Mouse (Mus musculus): ENCODE data around the gene R3hdm4.

GRCm38 (mm10) chr10:79896814-79897213 is 24.2 kb downstream of the R3hdm4 start:
- no peak for TF ChIP-seq POLR2A (IDR thresholded peaks at IDR 0.05; ENCODE audit: borderline replicate concordance, insufficient read depth, low read length)
- TF ChIP-seq CTCF (IDR thresholded peaks at IDR 0.05; ENCODE audit: borderline replicate concordance, insufficient read depth, low read depth, low read length) = no peak

Measured in cerebellum, adult 2 months (tissue).